Mouse (Mus musculus) erythroid progenitor cell, adult 5-6 weeks (primary cell): ENCODE results near the gene Pml. TPM values are rescaled to one million over a fixed set of nuclear protein-coding genes. Genes with fewer than 3 reads are reported as not detected.

Experiments used
- ATAC-seq: replicated peaks from 2 replicates; pipeline ENCODE4 v1.8.0; 2016; ENCODE audit warnings: moderate number of reproducible peaks, mild to moderate bottlenecking, moderate TSS enrichment, inconsistent platforms; ENCODE audit not compliant: poor library complexity, low FRiP score, severe bottlenecking
- total RNA-seq, 2 experiments: library from RNA; stranded (forward) in 1 of 2; stranded (reverse) in 1 of 2; fragments of 150-400 nt in 1 of 2; fragments of 186-747, 209-891 nt in 1 of 2; gene quantifications; 2 replicates each; pipeline versions ENCODE4 v1.2.3 to v1.2.4; 2015 to 2017; ENCODE audit warnings: low replicate concordance in 2 of 2

Pml gene
- total RNA-seq, 2 experiments from 2014 or later: 113 to 252 TPM

DNA sequence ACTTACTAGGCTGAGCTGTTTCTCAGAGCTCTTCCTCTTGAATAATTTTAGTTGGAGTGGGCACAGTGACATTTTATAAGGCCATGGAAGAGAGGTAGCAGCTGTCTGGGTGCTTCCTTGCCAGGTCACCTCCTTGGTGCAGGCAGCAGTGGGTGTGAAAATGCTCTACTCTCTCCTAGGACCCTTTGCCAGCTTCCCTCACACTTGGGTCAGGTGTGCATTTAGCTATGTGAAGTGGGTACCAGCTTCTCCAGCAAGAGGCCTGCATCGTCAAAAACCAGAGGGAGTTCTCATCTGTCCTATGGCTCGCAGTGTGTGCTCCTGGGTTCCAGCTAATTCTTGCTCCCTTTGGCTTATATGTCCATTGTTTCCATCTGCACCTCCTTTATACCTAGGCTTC is 70.2 kb downstream of the Pml start:
- no peak for ATAC-seq

GRCm38 (mm10) chr9:58177165-58177564 is 72.4 kb downstream of the Pml start:
- ATAC-seq: no peak

DNA sequence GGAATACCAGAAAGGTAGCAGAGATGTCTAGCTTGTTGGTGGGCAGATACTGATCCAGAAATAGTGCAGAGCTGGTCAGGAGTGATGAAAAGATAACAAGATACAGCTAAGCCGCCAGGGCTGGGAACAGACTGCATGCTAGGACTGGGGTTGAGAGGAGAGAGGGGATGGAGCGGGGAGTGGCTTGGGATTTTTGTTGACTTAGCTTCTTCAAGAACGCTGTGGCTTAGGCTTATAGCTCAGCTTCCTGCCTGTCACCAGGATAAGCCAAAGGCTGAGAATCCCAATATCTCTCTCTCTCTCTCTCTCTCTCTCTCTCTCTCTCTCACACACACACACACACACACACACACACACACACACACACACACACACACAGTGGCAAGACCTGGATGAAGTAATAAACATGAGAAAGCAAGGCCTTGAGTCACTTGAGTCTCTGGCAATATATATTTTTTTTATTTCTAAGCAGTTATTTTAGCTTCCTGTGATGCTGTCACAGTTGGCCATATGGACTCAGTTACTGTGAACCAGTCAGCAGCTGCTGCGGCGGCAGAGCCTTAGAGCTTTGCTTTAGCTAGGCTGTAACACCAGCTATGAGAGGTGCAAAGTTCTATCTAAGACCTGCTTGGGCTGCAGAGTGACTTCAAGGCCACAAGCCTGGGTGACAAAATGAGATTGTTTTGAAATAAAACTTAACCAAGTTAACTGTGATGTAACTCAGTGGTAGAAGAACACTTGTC is 73.7 kb downstream of the Pml start:
- no peak for ATAC-seq

DNA sequence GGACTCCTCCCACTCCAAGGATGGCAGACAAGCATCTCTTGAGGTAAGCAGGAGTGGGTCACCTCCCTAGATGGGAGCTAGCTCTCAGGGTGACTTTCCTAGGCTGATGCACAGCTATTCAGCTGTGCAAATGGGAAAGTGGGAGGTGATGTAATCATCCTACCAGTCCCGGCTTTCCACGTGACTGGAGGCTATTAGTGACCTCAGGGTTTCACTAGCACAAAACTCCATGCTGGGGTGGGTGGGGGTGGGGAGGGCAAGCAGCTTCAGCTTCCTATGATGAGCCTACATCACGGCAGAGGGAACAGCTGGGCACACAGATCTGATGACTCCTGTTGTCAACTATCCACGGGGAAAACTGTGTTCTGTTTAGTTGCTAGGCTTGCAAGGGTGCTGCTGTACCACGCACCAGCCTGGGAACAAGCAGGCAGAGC is 74.8 kb downstream of the Pml start:
- no peak for ATAC-seq

- no peak for ATAC-seq
These were observed 76.7 kb downstream of the Pml start for GRCm38 (mm10) chr9:58172863-58173262.

DNA sequence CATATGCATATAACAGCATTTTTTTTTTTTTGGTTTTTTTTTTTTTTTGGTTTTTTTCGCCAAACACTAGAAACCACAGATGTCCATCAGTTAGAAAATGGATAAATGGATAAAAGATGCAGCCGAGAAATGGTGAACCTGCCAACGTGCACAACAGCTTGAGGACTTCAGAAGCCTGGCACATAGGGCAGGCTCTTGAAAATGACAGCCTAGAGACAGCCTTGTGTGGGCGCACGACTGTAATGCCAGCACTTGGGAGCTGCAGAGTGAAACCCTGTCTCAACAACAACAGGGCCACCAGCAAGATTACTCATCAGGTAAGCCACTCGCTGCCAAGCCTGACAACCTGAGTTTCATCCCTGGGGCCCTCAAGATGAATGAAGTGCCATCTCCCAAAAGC is 80.2 kb downstream of the Pml start:
- ATAC-seq: no peak

DNA sequence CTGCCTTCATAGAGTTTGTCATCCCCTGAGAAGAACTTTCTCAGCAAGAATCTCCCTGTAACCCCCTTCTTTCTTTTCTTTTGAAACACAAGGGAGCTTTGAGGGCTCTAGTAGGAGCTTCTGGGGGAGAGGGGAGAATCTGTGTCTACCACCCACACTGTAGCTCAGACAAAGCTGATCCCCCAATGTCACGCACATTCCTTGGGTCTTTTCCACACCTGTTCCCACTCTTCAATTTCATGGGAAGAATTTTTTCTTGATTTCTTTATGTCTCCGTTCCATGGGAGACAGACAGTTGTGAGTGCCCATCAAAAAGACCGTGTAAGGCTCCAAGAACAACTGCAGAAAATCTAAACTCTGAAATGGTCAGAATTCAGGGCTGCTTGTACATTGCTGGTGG is 80.7 kb downstream of the Pml start:
- no peak for ATAC-seq

Other genes with a start within 250 kb of the Pml start
- gene Cyp11a1, start 243.4 kb downstream of the Pml start, total RNA-seq (2015; ENCODE audit: low replicate concordance): 5.0 TPM in 1 of 2 replicates, not detected in the other
- 1.3 TPM in 1 of 2 replicates, not detected in the other for gene Cyp11a1, start 243.4 kb downstream of the Pml start, total RNA-seq (2017; ENCODE audit: low replicate concordance)
- not detected in 2 replicates for gene Stra6, start 186.0 kb downstream of the Pml start, total RNA-seq (2015; ENCODE audit: low replicate concordance)
- gene Stra6, start 186.0 kb downstream of the Pml start, total RNA-seq (2017; ENCODE audit: low replicate concordance): not detected in 2 replicates
- not detected in 2 replicates for gene Ccdc33, start 131.0 kb downstream of the Pml start, total RNA-seq (2015; ENCODE audit: low replicate concordance)
- gene Ccdc33, start 131.0 kb downstream of the Pml start, total RNA-seq (2017; ENCODE audit: low replicate concordance): not detected in 2 replicates
- gene Islr, start 45.5 kb downstream of the Pml start, total RNA-seq (2015; ENCODE audit: low replicate concordance): 0.72 TPM in 1 of 2 replicates, not detected in the other
- gene Islr, start 45.5 kb downstream of the Pml start, total RNA-seq (2017; ENCODE audit: low replicate concordance): 0.26 and 0.30 TPM in 2 replicates
- gene Islr2, start 45.5 kb downstream of the Pml start, total RNA-seq (2015; ENCODE audit: low replicate concordance): 0.42 TPM in 1 of 2 replicates, not detected in the other
- 0.23 TPM in 1 of 2 replicates, not detected in the other for gene Islr2, start 45.5 kb downstream of the Pml start, total RNA-seq (2017; ENCODE audit: low replicate concordance)
- 5.0 TPM in 1 of 2 replicates, not detected in the other for gene Stoml1, start 3.4 kb upstream of the Pml start, total RNA-seq (2015; ENCODE audit: low replicate concordance)
- 1.9 and 3.2 TPM in 2 replicates for gene Stoml1, start 3.4 kb upstream of the Pml start, total RNA-seq (2017; ENCODE audit: low replicate concordance)
- not detected in 2 replicates for gene Loxl1, start 63.4 kb upstream of the Pml start, total RNA-seq (2015; ENCODE audit: low replicate concordance)
- gene Loxl1, start 63.4 kb upstream of the Pml start, total RNA-seq (2017; ENCODE audit: low replicate concordance): 0.08 TPM in 1 of 2 replicates, not detected in the other
- gene Tbc1d21, start 120.7 kb upstream of the Pml start, total RNA-seq (2015; ENCODE audit: low replicate concordance): not detected in 2 replicates
- not detected in 2 replicates for gene Tbc1d21, start 120.7 kb upstream of the Pml start, total RNA-seq (2017; ENCODE audit: low replicate concordance)
- gene Insyn1, start 238.8 kb upstream of the Pml start, total RNA-seq (2015; ENCODE audit: low replicate concordance): not detected in 2 replicates
- not detected in 2 replicates for gene Insyn1, start 238.8 kb upstream of the Pml start, total RNA-seq (2017; ENCODE audit: low replicate concordance)